Mouse (Mus musculus) thymus, postnatal 4 days (tissue): ENCODE data around the gene Il17f.
"Not testable (repeated sequence)": the region's sequence is repeated elsewhere in the genome, so short reads cannot be mapped to it uniquely, and the experiment has no call there.

Experiments used
- DNase-seq: peaks from one replicate; pipeline ENCODE4 v3.0.0; 2021

The Il17f gene

DNA sequence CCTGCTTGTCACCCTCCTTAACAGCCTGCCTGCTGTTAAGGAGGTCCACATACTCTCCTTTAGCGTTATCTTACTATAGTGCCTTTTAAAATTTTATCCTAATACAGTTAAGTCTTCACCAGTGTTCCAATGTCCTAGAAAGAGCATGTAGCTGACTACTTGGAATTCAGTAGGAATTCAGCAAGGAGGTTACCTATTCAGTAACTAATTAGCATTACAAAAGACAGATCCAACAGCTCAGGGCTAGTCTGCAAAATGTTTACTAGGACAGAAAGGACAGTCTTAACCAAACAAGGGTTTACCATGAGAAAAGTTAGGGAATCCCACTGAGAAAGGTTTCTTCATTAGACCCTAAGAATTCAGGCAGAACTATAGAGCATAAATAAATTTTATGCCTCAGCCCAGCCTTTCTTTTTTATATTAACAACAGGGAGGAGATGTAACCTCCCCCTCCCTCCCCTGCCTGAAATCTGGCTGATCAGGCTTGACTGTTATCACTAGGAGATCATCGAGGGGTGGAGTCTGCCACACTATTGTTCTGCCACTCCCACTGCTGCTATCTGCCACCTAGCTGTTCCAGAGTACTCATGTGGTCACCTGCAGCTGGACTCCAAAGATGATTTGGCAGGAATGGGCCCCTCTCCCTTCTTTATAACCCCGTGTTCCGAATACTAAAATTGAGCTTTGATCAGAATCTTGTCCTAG, 16.2 kb downstream of the Il17f start:
- DNase-seq = not testable (repeated sequence)

DNA sequence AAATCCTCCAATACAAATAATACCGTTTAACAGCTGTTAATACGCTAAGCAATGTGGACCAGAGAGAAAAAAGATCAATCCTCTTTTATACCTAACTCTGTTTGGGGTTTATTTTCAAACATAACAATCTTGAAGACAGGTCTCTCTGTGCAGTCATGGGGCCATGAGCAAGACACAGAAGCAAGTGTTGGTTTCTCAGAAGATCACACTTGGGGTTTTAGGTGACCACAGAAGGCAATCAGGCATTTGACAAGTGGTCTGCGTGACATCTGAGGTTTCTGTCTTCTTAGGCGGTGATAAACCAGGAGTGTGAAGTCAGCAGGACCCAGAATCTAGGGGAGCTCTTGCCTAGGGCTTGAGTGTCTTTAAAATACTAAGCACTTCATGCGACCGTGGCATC, 23.9 kb downstream of the Il17f start:
- DNase-seq = no peak

DNA sequence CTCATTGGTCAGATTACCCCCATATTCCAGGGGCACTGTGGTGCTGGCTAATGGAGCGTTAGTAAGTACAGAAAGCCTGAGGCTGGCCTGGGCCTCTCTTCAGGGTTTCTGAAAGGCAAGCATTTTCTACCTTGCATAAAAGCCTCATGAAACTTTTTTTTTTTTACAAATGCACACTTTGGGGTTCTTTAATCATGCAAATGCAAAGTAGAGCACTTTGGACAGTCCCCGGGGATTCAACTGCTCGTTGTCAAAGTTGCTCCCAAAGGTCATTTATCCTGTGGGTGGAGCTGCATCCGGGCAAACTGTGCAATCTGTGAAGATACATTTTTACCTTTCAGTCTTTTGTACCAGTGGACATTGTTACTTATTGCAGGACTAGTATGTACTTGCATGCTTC, 29.0 kb downstream of the Il17f start:
- no peak for DNase-seq

DNA sequence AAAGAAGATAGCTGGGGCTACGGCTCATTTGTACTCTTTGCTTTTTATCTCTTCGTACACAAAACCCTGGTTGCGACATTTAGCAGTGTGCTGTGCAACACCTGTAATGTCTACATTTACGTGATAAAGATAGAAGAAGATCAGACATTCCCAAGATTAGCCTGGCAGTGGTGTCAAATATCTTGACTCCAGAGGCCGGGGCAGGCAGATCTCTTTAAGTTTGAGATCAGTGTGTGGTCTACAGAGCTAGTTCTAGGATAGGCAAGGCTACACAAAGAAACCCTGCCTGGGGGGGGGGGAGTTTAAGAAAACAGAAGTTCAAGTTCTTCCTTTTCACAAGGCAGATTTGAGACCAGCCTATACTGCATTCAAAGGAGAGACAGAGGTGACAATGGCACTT, 30.1 kb downstream of the Il17f start:
- no peak for DNase-seq

DNA sequence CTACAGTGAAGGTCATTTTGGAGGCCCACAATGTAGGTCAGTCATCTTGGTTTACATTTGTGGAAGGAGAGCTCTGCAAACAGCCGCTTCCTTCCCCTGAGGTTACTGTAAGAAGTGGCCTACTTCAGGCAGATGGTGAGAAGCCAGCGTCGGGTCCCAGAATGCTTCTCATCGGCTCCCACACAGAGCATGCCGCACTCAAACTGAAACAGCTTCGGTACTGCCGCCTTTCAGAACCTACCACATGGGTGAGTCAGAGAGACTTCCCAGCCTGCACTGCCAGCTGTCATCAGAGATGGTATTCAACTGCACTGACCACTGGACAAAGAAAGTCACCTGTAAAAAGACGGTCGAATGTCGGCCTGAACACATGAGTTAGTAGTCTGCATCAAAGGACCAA, 30.6 kb downstream of the Il17f start:
- DNase-seq = no peak

DNA sequence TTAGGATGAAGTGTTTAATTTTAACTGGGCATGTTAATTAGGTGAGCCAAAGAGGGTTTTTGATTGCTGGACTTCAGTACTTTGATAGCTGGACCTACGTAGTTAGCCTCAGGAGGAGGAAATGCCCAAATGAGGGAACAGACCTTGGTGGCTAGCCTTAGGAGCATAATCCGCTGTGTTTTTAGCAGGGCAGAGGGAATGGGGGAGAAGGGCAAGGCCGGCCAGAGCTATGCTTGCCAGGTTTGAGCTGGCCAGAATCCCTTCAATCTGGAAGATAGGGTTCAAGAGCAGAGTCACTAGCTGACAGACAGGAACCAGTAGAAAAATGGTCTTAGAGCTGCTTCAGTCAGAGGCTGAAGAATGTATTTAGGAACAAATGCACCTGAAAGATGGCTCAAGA, 32.8 kb downstream of the Il17f start:
- no peak for DNase-seq

DNA sequence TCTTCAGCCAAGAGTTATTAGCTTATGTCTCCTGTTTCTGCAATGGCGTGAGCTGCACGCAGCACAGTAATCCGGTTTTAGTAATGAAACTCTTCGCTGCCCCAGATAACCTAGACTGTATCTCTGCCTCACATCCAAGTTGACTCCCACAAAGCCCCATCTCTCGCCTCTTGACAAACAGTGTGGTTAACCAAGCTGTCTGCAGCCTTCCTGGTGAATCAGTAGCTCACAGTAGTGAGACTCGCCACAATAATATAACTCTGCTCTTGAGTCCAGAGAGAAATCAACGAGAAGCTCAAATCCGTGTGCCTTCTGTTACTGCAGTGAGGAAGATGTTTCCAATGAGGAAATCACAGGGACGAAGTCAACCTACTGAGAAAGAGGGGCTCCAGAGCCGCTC, 36.0 kb downstream of the Il17f start:
- no peak for DNase-seq

DNA sequence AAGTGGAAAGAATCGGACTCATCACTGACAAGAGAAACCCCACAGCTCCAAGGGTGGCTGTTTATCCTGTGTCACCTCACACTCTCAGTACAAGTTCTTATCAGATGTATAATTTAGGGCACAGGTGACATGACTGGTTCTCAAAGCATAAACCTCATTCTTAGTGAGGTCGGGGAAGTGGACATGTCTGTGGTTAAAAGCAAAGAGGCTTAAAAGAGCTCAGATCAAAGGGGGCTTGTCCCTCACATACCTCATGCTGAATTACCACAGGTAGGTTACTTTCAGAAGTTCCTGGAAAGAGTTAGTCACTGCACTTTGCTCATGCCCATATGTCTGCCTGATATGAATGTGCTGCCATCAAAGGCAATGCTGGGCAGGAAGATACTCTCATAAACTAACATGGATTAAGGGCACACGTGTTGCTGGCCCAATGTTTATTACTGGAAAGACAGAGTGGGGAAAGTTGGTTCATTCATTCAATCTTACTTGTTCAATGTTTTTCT, 49.9 kb downstream of the Il17f start:
- DNase-seq = no peak

DNA sequence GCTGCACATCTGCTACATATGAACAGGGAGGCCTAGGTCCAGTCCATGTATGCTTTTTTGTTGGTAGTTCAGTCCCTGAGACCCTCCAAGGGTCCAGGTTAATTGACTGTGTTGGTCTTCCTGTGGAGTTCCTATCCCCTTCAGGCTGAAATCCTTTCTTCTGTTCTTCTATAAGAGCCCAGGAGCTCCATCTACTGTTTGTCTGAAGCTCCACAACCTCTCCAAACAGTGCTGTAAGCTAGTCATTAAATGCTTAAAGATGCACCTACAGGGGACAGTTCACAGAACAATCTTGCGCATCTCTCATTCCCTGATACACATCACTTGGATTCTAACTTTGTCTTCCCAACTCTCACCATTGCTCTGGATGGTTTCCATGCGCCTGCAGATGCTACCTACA, 51.9 kb downstream of the Il17f start:
- no peak for DNase-seq

DNA sequence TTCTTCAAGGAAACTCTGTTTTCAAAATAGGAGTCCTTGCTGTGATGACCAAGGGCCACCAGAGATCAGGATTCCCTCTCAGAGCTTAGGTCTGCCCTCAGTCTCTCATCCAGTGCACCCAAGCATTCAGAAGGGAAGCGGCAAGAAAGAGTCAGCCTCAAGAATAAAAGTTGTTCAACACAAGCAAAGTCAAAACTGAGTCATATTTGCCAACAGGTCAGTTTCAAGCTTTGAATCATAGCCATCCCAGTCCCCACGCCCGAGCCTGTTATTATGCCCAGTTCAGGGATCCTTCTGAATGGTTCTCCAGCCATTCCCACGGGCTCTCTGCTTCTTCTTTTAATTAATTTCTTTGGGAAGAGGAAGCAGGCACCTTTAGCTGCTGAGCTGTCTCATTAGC, 53.8 kb downstream of the Il17f start:
- no peak for DNase-seq

DNA sequence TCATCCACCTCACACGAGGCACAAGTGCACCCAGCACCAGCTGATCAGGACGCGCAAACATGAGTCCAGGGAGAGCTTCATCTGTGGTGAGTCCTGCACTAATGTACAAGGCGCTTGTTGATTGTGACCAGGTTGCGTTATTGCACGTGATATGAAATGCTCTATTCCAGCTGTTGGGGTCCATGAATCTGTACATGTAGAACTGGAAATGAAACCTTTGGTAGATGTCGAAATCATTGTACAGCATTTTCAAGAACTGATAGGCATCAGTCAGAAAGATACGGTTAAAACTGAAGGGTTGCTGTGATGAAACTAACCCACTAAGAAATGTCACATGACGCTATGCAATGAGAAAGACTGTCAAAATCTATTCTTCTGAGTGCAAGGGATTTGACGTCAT, 59.5 kb downstream of the Il17f start, which contains the start of gene Il17a:
Gene Il17a (plus strand): TSS at position 3 of the 400 bp plus-strand sequence.
- no peak for DNase-seq
